Mouse (Mus musculus) hindbrain, postnatal 0 days (tissue): ENCODE measurements around the gene Mdfic. TPM values are rescaled to one million over a fixed set of nuclear protein-coding genes. Genes with fewer than 3 reads are reported as not detected.
A peak's percentile ranks its signal among the peaks of the same experiment; 100 is the strongest.

Source experiments
- ATAC-seq: fragments of 200-750 bp; cut with Nextera tagmentation; 2 replicates; pipeline ENCODE4 v1.8.0; 2017; ENCODE audit warnings: mild to moderate bottlenecking, moderate TSS enrichment, moderate library complexity
- DNase-seq: peaks from one replicate; pipeline ENCODE4 v3.0.0-alpha.2; 2015; ENCODE audit warnings: low spot score
- H3K27ac ChIP-seq: fragments of 300-500 bp; sonication (generic); 2 replicates; pipeline ENCODE4 v1.5.1; 2014; ENCODE audit warnings: mild to moderate bottlenecking
- H3K27me3 ChIP-seq: fragments of 300-500 bp; sonication (generic); 2 replicates; pipeline ENCODE4 v1.6.1; 2014; ENCODE audit warnings: low read length, mixed read lengths; ENCODE audit not compliant: insufficient read depth
- H3K36me3 ChIP-seq: fragments of 300-500 bp; sonication (generic); 2 replicates; pipeline ENCODE4 v1.6.1; 2014; ENCODE audit warnings: low read length, mixed read lengths; ENCODE audit not compliant: insufficient read depth
- H3K4me1 ChIP-seq: fragments of 300-500 bp; sonication (generic); 2 replicates; pipeline ENCODE4 v1.6.1; 2014; ENCODE audit warnings: antibody characterized with exemption, low read length, mixed read lengths; ENCODE audit not compliant: insufficient read depth
- H3K4me2 ChIP-seq: fragments of 300-500 bp; sonication (generic); 2 replicates; pipeline ENCODE4 v1.6.1; 2014; ENCODE audit warnings: low read depth, mild to moderate bottlenecking, low read length, moderate library complexity, mixed read lengths
- H3K4me3 ChIP-seq: fragments of 300-500 bp; sonication (generic); 2 replicates; pipeline ENCODE4 v1.5.1; 2014; ENCODE audit warnings: low read length
- H3K9ac ChIP-seq: fragments of 300-500 bp; sonication (generic); replicated peaks from 2 replicates; pipeline ENCODE4 v1.6.1; 2014; ENCODE audit warnings: mild to moderate bottlenecking, low read length, moderate library complexity, mixed read lengths
- H3K9me3 ChIP-seq: fragments of 300-500 bp; sonication (generic); 2 replicates; pipeline ENCODE4 v1.6.1; 2016; ENCODE audit warnings: low read length, mixed read lengths
- CTCF ChIP-seq: IDR thresholded peaks from 2 replicates; pipeline ENCODE4 v1.5.1; 2016; ENCODE audit warnings: antibody characterized with exemption, control low read depth, low read depth
- WGBS: fragments of 180-500 bp; shearing (Covaris S2); extraction: QIAGEN DNeasy Blood & Tissue Kit; methylation state at CpG from one replicate; pipeline ENCODE4 v1.1.7; 2014; 5-methylcytosine and 5-hydroxymethylcytosine counted together
- polyA plus RNA-seq: library from polyadenylated mRNA; unstranded; fragments of >200 nt; fragmentation: Nextera tagmentation; extraction: Ambion mirVana; gene quantifications from 2 replicates; pipeline ENCODE4 v1.2.1, GENCODE M21; 2015
- total RNA-seq: library from RNA; depleted of rRNA; stranded (reverse); fragments of >200 nt; gene quantifications from 2 replicates; pipeline ENCODE4 v1.2.3, GENCODE M21; 2014

Gene Mdfic
- total and polyA plus RNA-seq, 2 experiments from 2014 or later: 0.81 to 4.2 TPM

DNA sequence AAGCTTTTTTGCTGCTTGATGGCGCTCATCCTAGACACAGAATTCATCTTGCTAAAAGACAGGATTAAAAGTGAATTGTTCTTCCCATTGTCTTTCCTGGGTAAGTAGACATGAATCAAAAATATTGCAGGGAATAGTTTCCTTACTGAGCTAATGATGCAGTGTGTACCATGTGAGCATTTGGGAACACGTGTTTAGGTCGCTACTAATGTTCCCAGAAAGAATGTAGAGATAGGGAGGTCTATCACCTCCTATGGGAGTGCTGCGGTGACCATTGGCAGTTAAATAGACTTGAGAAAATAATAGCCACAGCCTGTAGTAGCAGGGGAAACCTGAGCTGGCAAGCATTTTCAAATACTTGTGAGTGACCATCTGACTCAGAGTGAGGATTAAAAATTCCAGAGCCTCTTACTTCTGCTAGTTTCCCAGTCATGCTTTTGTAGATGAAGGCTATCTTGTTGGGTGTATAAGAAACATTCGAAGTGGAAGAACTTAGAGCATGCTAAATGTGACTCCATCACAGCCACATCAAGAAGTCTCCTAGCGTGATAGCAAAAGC, 22.2 kb downstream of the Mdfic start:
- no peak for ATAC-seq
- H3K4me1 ChIP-seq: no peaks in the 10 kb centered on the region
- 84% methylated on average over 6 of the region's 6 CpGs for WGBS
- no peak for TF ChIP-seq CTCF
- no peaks in the 10 kb centered on the region for H3K9me3 ChIP-seq
- H3K27me3 ChIP-seq: no peaks in the 10 kb centered on the region
- H3K4me3 ChIP-seq: no peak overlapping the region
- no peak for DNase-seq
- H3K27ac ChIP-seq: no peak overlapping the region
- H3K4me2 ChIP-seq: no peak overlapping the region
- H3K36me3 ChIP-seq: no peaks in the 10 kb centered on the region
- no peak overlapping the region for H3K9ac ChIP-seq

DNA sequence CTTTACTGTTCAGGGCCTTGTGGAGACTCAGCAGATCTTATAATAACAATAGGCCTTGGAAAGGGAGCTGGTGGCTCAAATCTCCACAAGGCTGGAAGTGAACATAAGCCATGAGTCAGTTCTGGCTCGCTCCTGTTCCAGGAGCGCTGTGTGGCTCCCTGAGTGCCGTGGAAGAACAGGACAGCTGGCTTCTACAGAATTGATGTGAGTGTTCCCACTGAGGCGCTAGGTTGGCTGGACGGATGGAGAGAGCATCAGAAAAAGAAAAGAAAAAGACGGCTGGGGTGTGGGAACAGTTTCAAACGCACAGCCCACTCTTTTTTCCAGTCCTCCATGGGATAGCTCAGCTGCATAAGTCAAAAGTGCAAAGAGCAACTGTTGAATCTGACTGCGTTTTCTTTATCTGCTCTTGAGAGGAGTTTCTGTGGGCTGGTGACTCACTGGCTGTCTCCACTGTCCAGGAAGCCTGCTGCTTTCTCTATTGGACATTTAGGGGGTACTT, 22.9 kb downstream of the Mdfic start:
- DNase-seq (no peak), ATAC-seq (0 out of 2 replicates have a peak, but pooled peaks have one; percentile 29)
- 45% methylated on average over 8 of the region's 8 CpGs for WGBS
- H3K4me1 ChIP-seq: no peaks in the 10 kb centered on the region
- no peak for TF ChIP-seq CTCF
- H3K9me3 ChIP-seq: no peaks in the 10 kb centered on the region
- no peak overlapping the region for H3K27ac ChIP-seq
- H3K4me3 ChIP-seq: no peak overlapping the region
- H3K36me3 ChIP-seq: no peaks in the 10 kb centered on the region
- no peaks in the 10 kb centered on the region for H3K27me3 ChIP-seq
- H3K9ac ChIP-seq: no peak overlapping the region
- H3K4me2 ChIP-seq: no peak overlapping the region

DNA sequence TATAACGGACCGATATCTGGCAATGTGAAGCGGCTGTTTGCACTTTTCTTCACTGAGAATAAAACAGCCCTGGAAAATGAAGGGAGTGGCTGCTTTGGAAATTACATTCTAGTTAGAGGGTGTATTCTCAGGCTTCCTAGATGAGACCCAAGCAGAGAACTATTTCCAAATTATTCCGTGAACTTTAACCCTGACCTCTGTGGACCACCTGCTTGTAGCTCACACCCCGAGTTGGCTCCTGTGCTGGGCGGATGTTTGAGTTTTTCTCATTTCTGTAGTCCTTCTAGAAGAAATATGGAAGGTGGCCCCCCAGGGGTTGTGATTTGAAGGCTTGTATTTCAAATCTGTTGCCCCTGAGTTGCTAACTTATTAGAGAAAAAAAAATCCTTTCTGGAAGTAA, 23.3 kb downstream of the Mdfic start:
- no peak for TF ChIP-seq CTCF
- WGBS: 67% methylated on average over 6 of the region's 6 CpGs

DNA sequence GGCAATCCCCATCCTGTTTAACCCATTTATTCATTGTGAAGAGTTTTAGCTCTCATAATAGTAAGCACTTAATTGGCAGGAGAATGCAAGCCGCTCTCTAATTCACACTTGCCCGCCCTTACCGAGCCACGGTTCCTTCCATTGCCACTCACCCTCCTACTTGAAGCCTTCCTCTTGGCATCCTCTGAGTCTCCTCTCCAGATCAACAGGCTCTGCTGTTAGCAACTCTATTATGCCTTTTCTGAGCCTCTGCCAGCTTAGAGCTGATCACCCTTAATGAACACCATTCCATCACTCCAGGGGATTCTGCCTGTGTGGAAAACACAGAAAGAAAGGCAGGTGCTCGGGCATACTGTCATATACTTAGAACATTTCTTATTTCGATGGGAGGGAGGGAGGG, 24.9 kb downstream of the Mdfic start:
- Histone ChIP-seq H3K9ac (no peak overlapping the region), H3K4me3 (no peak overlapping the region), H3K36me3 (no peaks in the 10 kb centered on the region), H3K4me1 (no peaks in the 10 kb centered on the region), H3K4me2 (peak overlapping the region; percentile 18; the same call in 1 of the 2 replicates), H3K27me3 (no peaks in the 10 kb centered on the region), H3K9me3 (no peaks in the 10 kb centered on the region), H3K27ac (no peak overlapping the region)
- WGBS: 43% methylated on average over 6 of the region's 6 CpGs
- no peak for TF ChIP-seq CTCF
- DNase-seq: peak; percentile 32
- peak; percentile 45; the same call in 1 of the 2 replicates for ATAC-seq

More for the DNA sequence above, 23.3 kb downstream of the Mdfic start:
- no peak overlapping the region for H3K4me3 ChIP-seq
- H3K9ac ChIP-seq: no peak overlapping the region
- H3K4me2 ChIP-seq: no peak overlapping the region
- no peaks in the 10 kb centered on the region for H3K27me3 ChIP-seq
- DNase-seq: no peak
- H3K9me3 ChIP-seq: no peaks in the 10 kb centered on the region
- ATAC-seq: no peak
- no peaks in the 10 kb centered on the region for H3K4me1 ChIP-seq
- no peaks in the 10 kb centered on the region for H3K36me3 ChIP-seq
- H3K27ac ChIP-seq: no peak overlapping the region

DNA sequence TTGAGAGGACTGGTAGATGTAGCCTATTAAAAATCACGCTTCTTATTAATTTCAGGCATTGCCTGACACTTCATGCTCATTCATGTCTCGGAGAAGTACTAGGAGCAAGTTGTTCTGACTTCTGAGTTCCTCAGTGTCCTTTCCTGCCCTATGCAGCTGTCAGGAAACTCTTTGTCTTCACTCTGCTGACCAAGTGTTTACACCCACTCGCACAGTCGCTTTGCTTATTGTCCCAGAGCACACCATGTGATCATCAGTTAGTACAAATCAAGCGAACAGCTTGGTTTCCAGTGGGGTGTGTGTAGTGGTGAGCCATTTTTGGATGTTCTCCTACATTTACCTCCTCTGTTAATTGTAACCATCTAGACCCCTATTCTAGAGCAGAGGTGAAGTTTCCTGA, 25.4 kb downstream of the Mdfic start:
- WGBS: 66% methylated on average over 5 of the region's 5 CpGs
- H3K9ac ChIP-seq: no peak overlapping the region
- no peaks in the 10 kb centered on the region for H3K36me3 ChIP-seq
- H3K9me3 ChIP-seq: no peaks in the 10 kb centered on the region
- TF ChIP-seq CTCF: no peak
- no peak overlapping the region for H3K4me3 ChIP-seq
- no peak overlapping the region for H3K4me2 ChIP-seq
- no peaks in the 10 kb centered on the region for H3K27me3 ChIP-seq
- ATAC-seq: no peak; the same call in 1 of the 2 replicates
- DNase-seq: no peak
- no peaks in the 10 kb centered on the region for H3K4me1 ChIP-seq
- no peak overlapping the region for H3K27ac ChIP-seq

DNA sequence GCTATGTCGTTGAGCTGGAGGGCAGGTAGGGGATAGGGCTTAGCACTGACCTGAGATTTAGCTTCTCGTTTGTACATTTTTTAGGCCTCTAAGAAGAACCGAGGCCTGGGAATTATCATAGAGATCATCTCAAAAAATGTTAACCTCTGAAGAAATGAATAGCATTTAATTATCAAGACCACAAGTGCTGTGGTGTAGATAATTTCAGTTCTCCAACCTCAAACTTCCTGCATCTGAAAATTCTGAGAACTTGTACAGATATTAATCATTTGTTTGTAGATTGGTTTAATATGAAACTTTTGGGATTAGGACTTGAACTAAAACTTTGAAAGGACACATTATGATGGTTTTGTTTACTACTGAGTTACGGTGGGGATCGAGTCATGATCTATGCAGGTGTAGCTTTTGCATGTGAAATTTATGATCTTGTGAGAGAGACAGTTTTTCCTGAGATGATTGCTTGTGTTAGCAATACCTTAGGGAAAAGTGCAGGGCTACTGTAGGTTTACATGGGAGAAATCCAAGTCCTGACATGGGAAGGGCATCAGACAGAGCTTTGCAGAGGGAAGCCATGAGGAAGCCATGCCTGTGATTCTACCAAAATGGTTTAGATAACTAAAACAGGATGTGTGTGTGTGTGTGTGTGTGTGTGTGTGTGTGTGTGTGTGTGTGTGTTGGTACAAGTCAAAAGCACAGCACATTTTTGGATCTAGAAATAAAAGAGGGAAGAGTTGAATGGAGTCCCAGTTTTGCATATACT, 27.1 kb downstream of the Mdfic start:
- Histone ChIP-seq H3K4me1 (no peaks in the 10 kb centered on the region), H3K36me3 (no peaks in the 10 kb centered on the region), H3K9ac (no peak overlapping the region), H3K27ac (no peak overlapping the region), H3K4me3 (no peak overlapping the region), H3K9me3 (no peaks in the 10 kb centered on the region), H3K4me2 (no peak overlapping the region), H3K27me3 (no peaks in the 10 kb centered on the region)
- ATAC-seq: no peak
- whole genome bisulfite sequencing: 95% methylated on average over 5 of the region's 5 CpGs
- no peak for TF ChIP-seq CTCF
- DNase-seq: no peak

DNA sequence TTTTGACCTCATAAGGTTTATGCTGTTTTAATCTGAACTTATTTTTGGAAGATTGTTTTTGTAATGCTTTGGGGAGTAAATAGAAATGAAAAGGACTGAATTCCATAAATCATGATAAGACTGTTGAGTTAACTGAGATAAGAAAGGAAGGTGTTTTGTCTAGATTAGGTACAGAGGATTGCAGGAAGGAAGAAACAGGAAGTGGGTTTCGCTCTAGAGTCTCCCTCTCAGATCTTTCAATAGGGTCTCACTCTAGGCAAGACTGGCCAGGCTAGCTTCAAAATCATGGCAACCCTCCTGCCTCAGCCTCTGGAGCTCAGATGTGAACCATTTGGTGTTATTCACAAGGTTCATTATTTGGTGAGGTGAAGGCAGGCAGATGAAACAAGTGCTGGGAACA, 27.8 kb downstream of the Mdfic start:
- Histone ChIP-seq H3K27ac (no peak overlapping the region), H3K27me3 (no peaks in the 10 kb centered on the region), H3K4me1 (no peaks in the 10 kb centered on the region), H3K4me3 (no peak overlapping the region), H3K9me3 (no peaks in the 10 kb centered on the region), H3K4me2 (no peak overlapping the region), H3K9ac (no peak overlapping the region), H3K36me3 (no peaks in the 10 kb centered on the region)
- DNase-seq: no peak
- no peak for ATAC-seq
- WGBS: 97% methylated on average over 1 of the region's 1 CpGs
- no peak for TF ChIP-seq CTCF
